Mouse (Mus musculus): ENCODE data around the gene Creb3.
"Not testable (repeated sequence)": the region's sequence is repeated elsewhere in the genome, so short reads cannot be mapped to it uniquely, and the experiment has no call there.

The Creb3 gene

GRCm38 (mm10) chr4:43583421-43583820, 21.3 kb downstream of the Creb3 start:
- Histone ChIP-seq H3K36me3 (ENCODE audit: control insufficient read depth, insufficient read depth, low read length, poor library complexity, severe bottlenecking) (peaks cover 1% of the 10 kb centered on the region), H3K27me3 (ENCODE audit: control insufficient read depth, insufficient read depth, low read length, poor library complexity, severe bottlenecking) (no peaks in the 10 kb centered on the region)
- no peak for DNase-seq (ENCODE audit: low read depth, low spot score)

- no peak for DNase-seq (ENCODE audit: low read depth, low spot score)
- Histone ChIP-seq H3K36me3 (ENCODE audit: control insufficient read depth, insufficient read depth, low read length, poor library complexity, severe bottlenecking) (peaks cover 1% of the 10 kb centered on the region), H3K27me3 (ENCODE audit: control insufficient read depth, insufficient read depth, low read length, poor library complexity, severe bottlenecking) (no peaks in the 10 kb centered on the region)
Observed at GRCm38 (mm10) chr4:43584444-43585416, 22.6 kb downstream of the Creb3 start, which contains the start of gene Msmp. Gene Msmp (minus strand): TSS chr4:43584494.

GRCm38 (mm10) chr4:43585682-43586081, 23.6 kb downstream of the Creb3 start:
- Histone ChIP-seq H3K36me3 (ENCODE audit: control insufficient read depth, insufficient read depth, low read length, poor library complexity, severe bottlenecking) (peaks cover 1% of the 10 kb centered on the region), H3K27me3 (ENCODE audit: control insufficient read depth, insufficient read depth, low read length, poor library complexity, severe bottlenecking) (no peaks in the 10 kb centered on the region)
- DNase-seq (ENCODE audit: low read depth, low spot score), result no peak

GRCm38 (mm10) chr4:43586411-43586810, 24.3 kb downstream of the Creb3 start:
- Histone ChIP-seq H3K36me3 (ENCODE audit: control insufficient read depth, insufficient read depth, low read length, poor library complexity, severe bottlenecking) (peaks cover 1% of the 10 kb centered on the region), H3K27me3 (ENCODE audit: control insufficient read depth, insufficient read depth, low read length, poor library complexity, severe bottlenecking) (no peaks in the 10 kb centered on the region)
- DNase-seq (ENCODE audit: low read depth, low spot score), result no peak

GRCm38 (mm10) chr4:43587681-43588080, 25.5 kb downstream of the Creb3 start:
- Histone ChIP-seq H3K36me3 (ENCODE audit: control insufficient read depth, insufficient read depth, low read length, poor library complexity, severe bottlenecking) (no peaks in the 10 kb centered on the region; the same call in none of the 2 replicates), H3K27me3 (ENCODE audit: control insufficient read depth, insufficient read depth, low read length, poor library complexity, severe bottlenecking) (no peaks in the 10 kb centered on the region)
- DNase-seq (ENCODE audit: low read depth, low spot score), result no peak

- DNase-seq (ENCODE audit: low read depth, low spot score), result no peak
- Histone ChIP-seq H3K27me3 (ENCODE audit: control insufficient read depth, insufficient read depth, low read length, poor library complexity, severe bottlenecking) (no peaks in the 10 kb centered on the region), H3K36me3 (ENCODE audit: control insufficient read depth, insufficient read depth, low read length, poor library complexity, severe bottlenecking) (no peaks in the 10 kb centered on the region)
Observed at GRCm38 (mm10) chr4:43591543-43591942, 29.4 kb downstream of the Creb3 start.

GRCm38 (mm10) chr4:43591961-43592360, 29.8 kb downstream of the Creb3 start:
- DNase-seq (ENCODE audit: low read depth, low spot score), result no peak
- no peaks in the 10 kb centered on the region for H3K27me3 ChIP-seq (ENCODE audit: control insufficient read depth, insufficient read depth, low read length, poor library complexity, severe bottlenecking)
- no peaks in the 10 kb centered on the region for H3K36me3 ChIP-seq (ENCODE audit: control insufficient read depth, insufficient read depth, low read length, poor library complexity, severe bottlenecking)

- Histone ChIP-seq H3K36me3 (ENCODE audit: control insufficient read depth, insufficient read depth, low read length, poor library complexity, severe bottlenecking) (no peaks in the 10 kb centered on the region), H3K27me3 (ENCODE audit: control insufficient read depth, insufficient read depth, low read length, poor library complexity, severe bottlenecking) (no peaks in the 10 kb centered on the region)
- no peak for DNase-seq (ENCODE audit: low read depth, low spot score)
Observed at GRCm38 (mm10) chr4:43593453-43593852, 31.3 kb downstream of the Creb3 start.

GRCm38 (mm10) chr4:43596597-43596996, 34.5 kb downstream of the Creb3 start:
- H3K36me3 ChIP-seq (ENCODE audit: control insufficient read depth, insufficient read depth, low read length, poor library complexity, severe bottlenecking); DNase-seq (ENCODE audit: low read depth, low spot score); H3K27me3 ChIP-seq (ENCODE audit: control insufficient read depth, insufficient read depth, low read length, poor library complexity, severe bottlenecking): not testable (repeated sequence)

GRCm38 (mm10) chr4:43598200-43598599, 36.1 kb downstream of the Creb3 start:
- no peak for DNase-seq (ENCODE audit: low read depth, low spot score)

GRCm38 (mm10) chr4:43598650-43599380, 36.7 kb downstream of the Creb3 start:
- no peak for DNase-seq (ENCODE audit: low read depth, low spot score)
- no peaks in the 10 kb centered on the region for H3K27me3 ChIP-seq (ENCODE audit: control insufficient read depth, insufficient read depth, low read length, poor library complexity, severe bottlenecking)
- H3K36me3 ChIP-seq (ENCODE audit: control insufficient read depth, insufficient read depth, low read length, poor library complexity, severe bottlenecking), result no peaks in the 10 kb centered on the region

More at GRCm38 (mm10) chr4:43598200-43598599, 36.1 kb downstream of the Creb3 start:
- H3K36me3 ChIP-seq (ENCODE audit: control insufficient read depth, insufficient read depth, low read length, poor library complexity, severe bottlenecking), result no peaks in the 10 kb centered on the region
- no peaks in the 10 kb centered on the region for H3K27me3 ChIP-seq (ENCODE audit: control insufficient read depth, insufficient read depth, low read length, poor library complexity, severe bottlenecking)

GRCm38 (mm10) chr4:43600195-43600934, 38.2 kb downstream of the Creb3 start:
- Histone ChIP-seq H3K27me3 (ENCODE audit: control insufficient read depth, insufficient read depth, low read length, poor library complexity, severe bottlenecking) (no peaks in the 10 kb centered on the region), H3K36me3 (ENCODE audit: control insufficient read depth, insufficient read depth, low read length, poor library complexity, severe bottlenecking) (no peaks in the 10 kb centered on the region)
- DNase-seq (ENCODE audit: low read depth, low spot score), result no peak

- no peaks in the 10 kb centered on the region for H3K27me3 ChIP-seq (ENCODE audit: control insufficient read depth, insufficient read depth, low read length, poor library complexity, severe bottlenecking)
- no peaks in the 10 kb centered on the region for H3K36me3 ChIP-seq (ENCODE audit: control insufficient read depth, insufficient read depth, low read length, poor library complexity, severe bottlenecking)
- DNase-seq (ENCODE audit: low read depth, low spot score), result no peak
Observed at GRCm38 (mm10) chr4:43604099-43604498, 42.0 kb downstream of the Creb3 start.

All from splenic B cell, adult 2 months (primary cell).